24 mouse cellular contexts compared by ENCODE assay signal in the genomic region with DNA sequence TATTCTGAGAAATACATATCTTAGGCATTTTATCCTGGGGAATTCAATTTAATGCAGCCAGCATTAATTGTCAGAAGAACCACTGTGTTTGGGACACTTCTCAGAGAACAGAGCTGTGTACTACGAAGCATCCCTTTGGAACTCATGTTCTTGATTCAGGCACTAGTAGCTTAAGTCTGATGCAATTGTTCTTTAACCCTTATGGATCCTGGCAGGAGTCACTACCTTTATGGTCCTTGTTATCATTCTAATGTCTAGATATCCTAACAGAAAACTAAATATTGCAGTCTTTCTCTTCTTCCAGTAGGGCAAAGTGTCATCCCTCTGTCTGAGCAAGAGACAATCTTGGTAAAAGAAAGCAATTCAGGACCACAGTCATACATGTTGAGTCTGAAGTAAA. TPM values are rescaled to one million over a fixed set of nuclear protein-coding genes. Genes with fewer than 3 reads are reported as not detected.
DNase-seq lines count a peak whose midpoint lies in the region; TF ChIP-seq lines count a peak whose summit lies in the region.
"Had no signal": no experiment of that assay in that cellular context is flagged by ENCODE, and none has a peak within 500 bp of the region (broad histone marks: within the 10 kb centered on the region; RNA-seq: fewer than 3 reads in every experiment).

No protein-coding gene starts in this region.

- H3K36me3 ChIP-seq in liver, adult 2 months (ENCODE audit: control insufficient read depth, insufficient read depth, low read length), result peaks cover 27% of the 10 kb centered on the region
- H3K36me3 ChIP-seq: G1E; limb, embryonic 15.5 days; midbrain, embryonic 12.5 days had no signal

- H3K79me2 ChIP-seq in liver, adult 2 months (ENCODE audit: control insufficient read depth, insufficient read depth, low read length), result peaks cover 14% of the 10 kb centered on the region

- no peak for TF ChIP-seq CTCF in liver, adult 2 months (IDR thresholded peaks at IDR 0.05; ENCODE audit: low read depth, low read length)
- TF ChIP-seq CTCF in brain, embryonic 14.5 days (IDR thresholded peaks at IDR 0.05; ENCODE audit: borderline replicate concordance, extremely low read depth, insufficient read depth, insufficient read length), result no peak

- peaks cover 8% of the 10 kb centered on the region for H3K4me1 ChIP-seq in liver, adult 2 months (ENCODE audit: control insufficient read depth, insufficient read depth, low read length)
- H3K4me1 ChIP-seq: limb, embryonic 15.5 days; midbrain, embryonic 12.5 days had no signal

- TF ChIP-seq POLR2A in liver, adult 2 months (IDR thresholded peaks at IDR 0.05; ENCODE audit: extremely low read depth, insufficient read depth, low read length), result no peak
- TF ChIP-seq POLR2A in brain, embryonic 14.5 days (IDR thresholded peaks at IDR 0.05; ENCODE audit: borderline replicate concordance, extremely low read depth, insufficient read depth, insufficient read length, poor library complexity, severe bottlenecking), result no peak

- no peaks in the 10 kb centered on the region for H3K27me3 ChIP-seq in liver, adult 2 months (ENCODE audit: control insufficient read depth, insufficient read depth, low read length)
- H3K27me3 ChIP-seq: limb, embryonic 15.5 days; midbrain, embryonic 12.5 days had no signal

- peak overlapping the region; percentile 17 for H3K4me3 ChIP-seq in liver, adult 2 months (ENCODE audit: insufficient read depth, low read depth, low read length)
- H3K4me3 ChIP-seq: limb, embryonic 15.5 days; midbrain, embryonic 12.5 days had no signal

- peak; percentile 14 for DNase-seq in embryo, embryonic 10.5 days (ENCODE audit: low spot score)
- no peak for DNase-seq in embryo, embryonic 9.5 days (ENCODE audit: extremely low spot score)
- DNase-seq in liver, adult 2 months (ENCODE audit: extremely low read depth, low read depth, low spot score), result peak; percentile 97
- DNase-seq in liver (no peak), 3134 (ENCODE audit: extremely low read depth, insufficient read length, low spot score) (peak; percentile 7)
- peak; percentile 3 for DNase-seq in brain, embryonic 14.5 days (ENCODE audit: low read depth)
- DNase-seq in urinary bladder, postnatal 10 days (ENCODE audit: low spot score), result no peak
- DNase-seq in thymus, postnatal 10 days (ENCODE audit: low spot score in 2 of 2), result no peak
- DNase-seq: B cell, adult 2 months; cerebellum, adult 9-11 months; kidney, adult 18-20 months; kidney, postnatal 36 days; lung, postnatal 14 days had no signal

- peak overlapping the region; percentile 56 for H3K9ac ChIP-seq in liver, adult 2 months (ENCODE audit: low read depth, low read length)
- H3K9ac ChIP-seq: limb, embryonic 15.5 days; midbrain, embryonic 12.5 days had no signal

- H3K27ac ChIP-seq in liver, adult 2 months (replicated peaks; ENCODE audit: insufficient read depth, low read depth, low read length), result peak overlapping the region; percentile 69
- H3K27ac ChIP-seq: limb, embryonic 15.5 days; midbrain, embryonic 12.5 days had no signal

- 39% methylated on average over 1 of the region's 1 CpGs for WGBS in liver, adult 2 months

RNA-seq across cellular contexts. Expression of gene Ugt1a1, which starts 1.3 kb away (rescaled TPM):
- total RNA-seq in liver, adult 2 months (2014; rRNA removed), result 662 and 719 TPM in 2 replicates
- 408 and 574 TPM in 2 replicates for polyA plus RNA-seq in liver, adult 2 months (2012; rRNA removed)
- 0.14 and 0.15 TPM in 2 replicates for polyA plus RNA-seq in brain, embryonic 14.5 days (2012; rRNA removed)
- total RNA-seq: gastrocnemius, postnatal 36 days; layer of hippocampus, postnatal 14 days had no signal
- polyA plus RNA-seq: embryonic facial prominence, embryonic 11.5 days; G1E; heart, embryonic 14.5 days; hindbrain, embryonic 11.5 days; midbrain, embryonic 12.5 days; neural tube, embryonic 11.5 days had no signal

RNA-seq across cellular contexts. Expression of gene Dnajb3, which starts 7.5 kb away (rescaled TPM):
- total RNA-seq in liver, adult 2 months (2014; rRNA removed), result not detected in 2 replicates
- polyA plus RNA-seq in liver, adult 2 months (2012; rRNA removed), result 0.17 TPM in 1 of 2 replicates, not detected in the other
- polyA plus RNA-seq in brain, embryonic 14.5 days (2012; rRNA removed), result 9.8 and 12.6 TPM in 2 replicates
- total RNA-seq: gastrocnemius, postnatal 36 days had no signal
- polyA plus RNA-seq: G1E had no signal

RNA-seq across cellular contexts. Expression of gene Ugt1a2, which starts 12.7 kb away (rescaled TPM):
- 9.5 and 10.4 TPM in 2 replicates for total RNA-seq in liver, adult 2 months (2014; rRNA removed)
- polyA plus RNA-seq in liver, adult 2 months (2012; rRNA removed), result 0.29 and 0.57 TPM in 2 replicates
- 0.05 TPM in 1 of 2 replicates, not detected in the other for polyA plus RNA-seq in brain, embryonic 14.5 days (2012; rRNA removed)
- total RNA-seq: gastrocnemius, postnatal 36 days; layer of hippocampus, postnatal 14 days; left cerebral cortex, postnatal 14 days had no signal
- polyA plus RNA-seq: embryonic facial prominence, embryonic 11.5 days; frontal cortex, adult 2 months; G1E; heart, embryonic 14.5 days; hindbrain, embryonic 11.5 days; limb, embryonic 15.5 days; neural tube, embryonic 11.5 days had no signal

RNA-seq across cellular contexts. Expression of gene Mroh2a, which starts 13.7 kb away (rescaled TPM):
- total RNA-seq in liver, adult 2 months (2014; rRNA removed), result 0.27 and 1.0 TPM in 2 replicates
- 0.77 and 0.82 TPM in 2 replicates for polyA plus RNA-seq in liver, adult 2 months (2012; rRNA removed)
- 0.04 and 0.14 TPM in 2 replicates for polyA plus RNA-seq in brain, embryonic 14.5 days (2012; rRNA removed)
- total RNA-seq: gastrocnemius, postnatal 36 days had no signal
- polyA plus RNA-seq: G1E had no signal

RNA-seq across cellular contexts. Expression of gene Ugt1a5, which starts 47.2 kb away (rescaled TPM):
- 75.8 and 159 TPM in 2 replicates for total RNA-seq in liver, adult 2 months (2014; rRNA removed)
- 41.5 and 119 TPM in 2 replicates for polyA plus RNA-seq in liver, adult 2 months (2012; rRNA removed)
- 0.04 TPM in 1 of 2 replicates, not detected in the other for polyA plus RNA-seq in brain, embryonic 14.5 days (2012; rRNA removed)
- total RNA-seq: layer of hippocampus, postnatal 14 days had no signal
- polyA plus RNA-seq: embryonic facial prominence, embryonic 11.5 days; frontal cortex, adult 2 months; G1E; heart, embryonic 14.5 days; hindbrain, embryonic 11.5 days; limb, embryonic 15.5 days; midbrain, embryonic 12.5 days; neural tube, embryonic 11.5 days had no signal

Comparison
In these comparisons a context has a peak if more than half of its experiments do, and no peak if none do; other contexts are left out.
1. DNase-seq: peak in embryo, embryonic 10.5 days (single experiment), liver, adult 2 months (single experiment), 3134 (single experiment) and brain, embryonic 14.5 days (single experiment); none in embryo, embryonic 9.5 days (single experiment), liver (single experiment), urinary bladder, postnatal 10 days (single experiment) and thymus, postnatal 10 days (0 of 2).
2. RNA of gene Ugt1a1, which starts 1.3 kb away (polyA plus RNA-seq): 408 to 574 TPM in liver, adult 2 months; 0.14 to 0.15 TPM in brain, embryonic 14.5 days; every median in the first group is over 100 times any median in the second.